Mouse (Mus musculus): ENCODE data around the gene Det1.

Det1 gene

DNA sequence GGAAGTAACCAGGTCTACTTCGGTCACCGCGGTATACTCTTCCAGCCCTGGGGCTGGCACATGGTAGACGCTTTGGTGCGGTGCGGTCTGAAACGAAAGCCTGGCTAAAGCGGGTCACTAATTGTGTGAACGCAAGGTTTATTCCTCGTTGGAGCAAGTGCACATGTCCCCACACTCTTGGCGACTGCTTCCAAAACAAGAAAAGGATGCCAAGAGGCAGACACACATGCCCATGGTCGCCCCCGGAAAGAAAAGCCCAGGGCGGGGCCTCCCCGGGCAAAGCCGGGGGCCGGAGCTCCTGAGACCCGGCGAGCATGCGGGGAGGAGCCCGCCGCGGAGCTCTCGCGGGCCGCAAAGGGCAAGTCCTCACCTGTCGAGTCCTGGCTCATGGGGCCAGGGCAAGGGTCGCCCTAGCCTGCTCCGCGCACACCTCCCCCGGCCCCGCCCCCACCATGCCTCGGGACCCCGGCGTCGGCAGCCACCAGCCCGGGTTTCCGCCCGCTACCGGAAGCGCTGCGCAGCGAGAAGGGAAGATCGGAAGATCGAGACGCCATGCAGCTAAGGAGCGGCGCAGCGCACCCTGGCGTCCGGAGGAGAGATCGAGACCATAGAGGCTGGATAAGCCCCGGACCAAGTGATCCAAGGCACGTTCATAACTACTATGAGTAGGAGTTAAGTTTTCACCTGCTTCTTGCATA is at the start of gene Det1:
Gene Det1 (minus strand): TSS at position 527 of the 698 bp plus-strand sequence.
- peak; percentile 93 for DNase-seq (ENCODE audit: low read depth, low spot score)

DNA sequence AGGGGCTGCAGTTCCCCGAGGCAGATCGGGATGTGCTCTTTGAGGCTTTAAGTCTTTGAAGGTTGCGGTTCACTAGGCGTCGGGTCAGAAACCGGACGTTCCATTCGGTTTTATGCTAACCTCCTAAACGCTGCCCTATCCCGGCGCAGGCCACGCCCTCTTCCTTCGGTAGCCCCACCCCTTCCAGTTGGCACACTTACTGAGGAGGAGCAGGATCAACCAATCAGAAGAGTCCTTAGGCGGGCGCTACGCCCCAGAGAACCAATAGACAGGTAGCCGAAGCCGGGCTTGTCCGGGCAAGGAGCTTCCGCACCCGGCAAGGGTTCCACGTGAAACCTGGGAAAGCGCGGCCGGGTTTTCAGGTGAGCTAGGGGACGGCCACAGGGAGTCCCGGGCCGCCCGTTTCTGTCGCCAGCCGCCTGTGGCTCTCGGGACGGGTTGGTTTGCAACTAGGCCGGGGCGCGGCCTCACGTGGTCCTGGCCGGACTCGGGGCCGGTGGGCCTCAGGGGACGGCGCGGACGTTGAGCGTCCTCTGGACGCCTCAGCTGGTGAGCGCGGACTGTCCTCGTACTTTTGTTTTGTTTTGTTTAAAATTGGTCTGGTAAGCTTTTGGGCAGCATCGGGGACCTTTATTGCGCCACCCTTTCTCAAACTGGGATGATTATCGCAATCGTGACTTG is 48.7 kb upstream of the Det1 start, which contains the start of gene Aen:
Gene Aen (plus strand): TSS at position 202 of the 681 bp plus-strand sequence.
- DNase-seq (ENCODE audit: low read depth, low spot score), result peak; percentile 99

DNA sequence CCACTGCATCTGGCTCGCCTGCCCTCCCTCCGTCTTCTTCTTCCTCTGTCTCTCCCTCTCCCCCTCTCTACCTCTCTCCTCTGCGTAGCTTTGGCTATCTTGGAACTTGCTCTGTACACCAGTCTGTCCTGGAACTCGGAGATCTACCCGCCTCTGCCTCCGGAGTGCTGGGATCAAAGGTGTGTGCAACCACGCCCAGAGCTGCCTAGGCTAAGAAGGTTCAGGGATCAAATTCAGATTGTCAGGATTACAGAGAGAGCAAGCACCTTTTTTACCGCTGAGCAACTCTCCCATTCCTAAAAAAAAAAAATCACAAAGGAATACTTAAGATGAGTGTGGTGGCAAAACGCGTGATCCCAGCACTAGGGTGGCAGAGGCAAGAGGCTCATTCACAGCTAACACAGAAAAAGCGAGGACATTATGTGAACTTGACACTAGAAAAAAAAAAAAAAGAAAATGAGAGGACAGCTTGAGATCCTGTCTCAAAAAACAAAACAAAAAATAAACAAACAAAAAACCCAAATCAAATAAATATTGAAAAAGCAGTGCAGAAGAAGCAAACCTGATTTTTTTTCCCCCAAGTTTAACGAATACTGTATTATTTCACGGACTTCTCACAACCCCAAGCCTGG is 48.1 kb upstream of the Det1 start:
- no peak for DNase-seq (ENCODE audit: low read depth, low spot score)

DNA sequence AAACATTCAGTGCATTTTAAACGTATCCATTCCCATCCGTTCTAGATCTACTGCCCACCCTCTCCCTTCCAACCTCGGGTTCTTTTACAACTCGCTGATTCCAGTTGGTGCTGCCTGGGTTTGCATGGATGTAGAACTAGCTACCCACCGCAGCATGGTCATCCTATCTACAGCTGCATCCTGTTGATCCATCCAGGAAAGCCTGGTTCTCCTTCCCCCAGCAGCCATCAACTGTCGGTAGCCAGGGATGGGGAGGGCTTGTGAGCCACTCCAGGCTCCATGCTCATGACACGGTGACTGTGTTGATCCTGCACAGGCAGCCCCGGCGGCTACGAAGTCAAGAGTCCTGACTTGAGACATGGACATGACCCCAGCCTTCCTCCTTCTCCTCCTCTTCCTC is 46.9 kb upstream of the Det1 start:
- no peak for DNase-seq (ENCODE audit: low read depth, low spot score)

DNA sequence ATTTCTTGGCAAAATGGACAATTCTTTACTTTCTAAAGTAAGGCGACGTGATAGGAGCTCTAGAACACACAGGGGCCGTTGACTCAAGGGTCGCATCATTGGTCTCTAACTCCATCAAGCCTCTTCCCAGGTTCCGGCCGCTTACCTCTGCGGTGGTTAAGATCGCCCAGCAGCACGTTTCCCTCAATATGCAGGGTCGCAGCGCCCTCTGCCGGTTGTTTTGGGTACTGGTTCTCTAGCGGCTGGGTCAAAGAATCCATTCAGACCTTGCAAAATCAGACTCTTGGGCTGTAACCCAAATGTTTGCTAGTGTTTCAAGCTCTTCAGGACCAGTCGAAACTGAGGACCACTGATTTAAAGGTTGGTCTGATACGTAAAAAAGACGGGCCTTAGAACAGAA is 43.6 kb upstream of the Det1 start:
- peak; percentile 87 for DNase-seq (ENCODE audit: low read depth, low spot score)

DNA sequence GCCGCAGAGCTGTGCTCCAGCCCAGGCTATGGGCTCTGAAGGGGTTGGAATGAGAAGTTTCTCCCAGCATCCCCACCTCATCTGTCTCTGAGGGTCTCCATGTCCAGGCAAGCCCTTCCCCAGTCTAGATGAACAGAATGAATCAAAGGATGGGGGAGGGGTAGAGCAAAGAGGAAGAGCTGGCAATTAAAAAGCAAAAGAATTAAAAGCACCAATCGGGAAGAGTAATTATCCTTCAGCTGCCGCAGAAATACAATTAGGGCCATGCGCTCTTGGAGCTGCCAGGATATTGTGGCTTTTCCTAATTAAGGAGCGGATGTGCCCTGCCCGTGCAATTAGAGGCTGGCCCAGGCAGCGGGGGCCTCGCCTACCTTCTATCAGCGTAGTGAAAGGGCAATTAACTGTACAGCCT is 40.4 kb upstream of the Det1 start:
- no peak for DNase-seq (ENCODE audit: low read depth, low spot score)

DNA sequence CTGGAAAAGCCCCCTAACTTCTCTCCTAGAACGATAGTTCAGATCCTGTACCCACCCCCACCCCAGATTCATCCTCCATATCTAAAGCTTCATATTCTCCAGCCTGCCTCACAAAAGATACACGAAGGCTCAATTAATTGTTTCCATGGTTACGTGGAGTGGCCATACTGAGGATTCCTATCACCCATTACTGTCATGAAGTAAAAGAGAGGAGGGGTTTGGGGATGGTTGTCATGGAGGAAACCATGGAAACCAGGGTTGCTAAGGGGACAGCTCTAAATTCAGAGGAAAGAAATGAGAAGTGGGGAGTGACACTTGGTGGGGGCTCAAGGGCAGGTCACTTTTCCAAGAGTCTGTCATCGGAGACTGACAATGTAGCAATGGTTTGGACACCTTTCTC is 39.4 kb upstream of the Det1 start:
- DNase-seq (ENCODE audit: low read depth, low spot score), result peak; percentile 62

DNA sequence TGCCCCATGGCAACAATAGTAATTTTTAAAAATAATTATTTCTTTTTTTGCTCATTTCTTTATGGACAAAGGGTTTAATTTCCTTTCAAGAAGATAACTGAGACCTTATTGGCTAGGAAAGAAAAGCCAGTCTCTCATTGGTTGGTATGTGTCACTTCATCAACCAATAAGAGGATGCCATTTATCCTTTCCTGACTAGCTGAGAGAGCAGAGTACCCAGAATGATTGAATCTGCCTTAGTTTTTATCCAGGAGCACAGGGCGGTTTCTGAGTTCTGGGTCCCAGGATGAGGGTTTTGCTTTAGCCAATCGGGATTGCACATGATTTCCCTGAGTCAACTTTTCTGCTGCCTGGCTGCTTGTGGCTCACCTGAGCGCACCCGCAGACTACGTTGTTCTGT is 38.3 kb upstream of the Det1 start:
- DNase-seq (ENCODE audit: low read depth, low spot score), result no peak

DNA sequence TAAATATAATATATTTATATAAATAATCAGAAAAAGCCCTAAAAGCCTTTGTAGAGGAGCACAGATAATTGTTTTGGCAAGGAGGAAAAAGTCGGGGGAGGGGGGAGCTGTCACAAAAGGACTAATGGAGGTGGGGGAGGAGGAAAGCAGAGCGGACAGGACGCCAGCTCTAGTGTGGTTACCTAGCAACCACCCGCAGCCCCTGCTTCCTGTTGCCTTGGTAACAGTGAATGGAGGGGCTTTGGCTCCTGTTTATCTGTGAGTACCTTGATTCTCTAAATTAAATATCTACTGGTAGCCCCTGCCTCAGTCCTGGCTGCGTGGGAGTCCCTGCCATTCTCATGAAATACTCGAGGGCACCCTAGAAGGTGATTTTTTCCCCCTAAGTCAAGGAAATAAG is 37.1 kb upstream of the Det1 start:
- peak; percentile 80 for DNase-seq (ENCODE audit: low read depth, low spot score)

DNA sequence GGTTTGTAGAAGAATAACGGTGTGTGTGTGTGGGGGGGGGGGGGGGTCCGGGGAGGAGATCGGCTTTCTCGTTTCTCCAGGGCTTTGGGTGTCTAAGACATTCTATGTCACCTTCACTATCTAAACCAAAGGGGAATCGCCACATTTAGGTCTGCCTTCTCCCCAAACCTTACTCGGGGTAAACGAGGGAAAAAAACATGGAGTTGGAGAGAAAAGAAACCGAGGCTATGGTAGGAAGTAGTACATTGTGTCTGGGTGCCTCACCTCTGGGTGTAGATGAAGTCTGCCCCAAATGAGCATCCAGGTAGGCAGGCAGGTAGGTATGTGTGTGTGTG is 36.6 kb upstream of the Det1 start:
- no peak for DNase-seq (ENCODE audit: low read depth, low spot score)

DNA sequence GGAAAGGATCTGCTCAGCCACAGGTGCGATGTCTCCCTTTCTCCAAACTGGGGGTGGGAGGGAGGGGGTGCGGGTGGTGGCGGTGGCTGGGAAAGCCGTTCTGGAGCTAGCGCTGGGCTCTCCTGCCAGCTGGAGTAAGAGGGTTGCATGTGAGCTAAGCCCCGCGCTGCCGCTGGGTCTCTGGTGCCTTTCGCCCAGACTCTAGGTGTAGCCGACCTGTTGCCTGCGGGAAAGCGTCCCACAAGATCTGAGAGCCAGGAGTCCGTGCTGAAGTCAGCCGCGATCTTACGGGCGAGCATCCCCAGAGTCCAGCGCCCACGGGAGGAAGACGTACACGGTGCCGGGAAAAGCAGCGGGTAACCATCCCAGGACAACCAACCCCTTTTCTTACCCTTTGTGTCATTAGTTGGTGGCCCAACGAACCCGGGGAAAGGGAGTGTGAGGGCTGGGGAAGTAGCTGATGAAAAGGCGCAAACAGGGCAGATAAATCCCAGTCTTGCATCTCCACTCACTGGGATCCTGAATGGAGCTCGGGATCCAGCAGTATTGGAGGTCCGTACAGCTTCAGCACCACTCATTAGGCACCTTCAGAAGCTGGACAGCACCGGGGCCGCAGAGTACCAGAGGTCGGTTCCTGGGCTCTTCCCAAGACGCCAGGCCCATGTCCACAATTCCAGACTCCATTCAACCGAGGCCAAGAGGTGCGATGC is 36.1 kb upstream of the Det1 start:
- no peak for DNase-seq (ENCODE audit: low read depth, low spot score)

DNA sequence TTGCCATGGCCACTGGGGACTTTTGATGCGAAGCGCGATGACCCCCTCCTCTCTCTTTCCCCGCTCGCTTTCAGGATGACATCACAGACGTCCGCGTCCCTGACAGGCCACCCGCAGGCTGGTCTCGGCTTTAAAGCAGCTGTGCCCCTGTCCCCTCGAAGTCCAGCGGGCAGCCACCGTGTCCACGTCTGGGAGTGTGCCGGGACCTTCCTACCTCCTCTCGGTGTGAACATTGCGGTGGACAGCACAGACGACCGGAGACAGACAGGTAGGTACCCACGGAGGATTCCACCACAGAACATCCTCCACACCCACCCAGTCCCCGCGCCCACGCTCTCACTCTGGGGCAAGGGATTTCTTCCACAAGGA is 35.4 kb upstream of the Det1 start:
- peak; percentile 88 for DNase-seq (ENCODE audit: low read depth, low spot score)

DNA sequence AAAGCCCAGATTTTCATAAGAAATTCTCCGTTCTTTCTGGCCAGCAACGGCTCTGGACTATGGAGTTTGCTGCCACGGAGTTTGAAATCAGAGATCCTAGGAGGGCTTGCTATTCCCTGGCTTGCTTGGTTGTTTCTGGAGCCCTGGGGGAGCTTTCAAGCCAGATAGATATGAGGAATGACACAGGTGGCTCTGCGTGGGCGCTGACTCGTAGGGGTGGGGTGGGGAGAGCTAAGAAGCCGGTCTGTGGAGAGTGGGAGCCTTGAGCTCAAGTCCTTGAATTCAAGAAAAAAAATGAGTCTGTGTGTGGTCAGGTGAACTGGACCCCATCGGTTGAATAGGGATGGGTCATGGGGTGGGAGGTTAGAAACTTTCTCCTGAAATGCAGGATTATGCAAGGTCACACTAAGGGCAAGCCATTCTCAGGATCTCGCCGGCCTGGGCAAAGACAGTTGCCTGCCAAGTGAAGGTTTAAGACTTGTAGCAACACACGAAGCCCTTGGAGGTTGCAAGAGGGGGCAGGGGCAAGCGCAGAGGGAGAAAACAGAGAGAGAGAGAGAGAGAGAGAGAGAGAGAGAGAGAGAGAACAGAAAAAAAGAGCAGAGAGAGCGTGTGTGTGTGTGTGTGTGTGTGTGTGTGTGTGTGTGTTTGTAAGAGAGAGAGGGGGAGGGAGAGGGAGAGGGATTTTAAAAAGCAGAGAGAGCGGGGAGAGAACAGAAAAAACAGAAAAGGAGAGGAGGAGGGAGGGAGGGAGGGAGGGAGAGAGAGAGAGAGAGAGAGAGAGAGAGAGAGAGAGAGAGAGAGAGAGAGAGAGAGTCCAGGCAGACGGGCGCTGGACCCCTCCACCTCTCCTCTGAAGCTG is 34.8 kb upstream of the Det1 start:
- DNase-seq (ENCODE audit: low read depth, low spot score), result no peak

DNA sequence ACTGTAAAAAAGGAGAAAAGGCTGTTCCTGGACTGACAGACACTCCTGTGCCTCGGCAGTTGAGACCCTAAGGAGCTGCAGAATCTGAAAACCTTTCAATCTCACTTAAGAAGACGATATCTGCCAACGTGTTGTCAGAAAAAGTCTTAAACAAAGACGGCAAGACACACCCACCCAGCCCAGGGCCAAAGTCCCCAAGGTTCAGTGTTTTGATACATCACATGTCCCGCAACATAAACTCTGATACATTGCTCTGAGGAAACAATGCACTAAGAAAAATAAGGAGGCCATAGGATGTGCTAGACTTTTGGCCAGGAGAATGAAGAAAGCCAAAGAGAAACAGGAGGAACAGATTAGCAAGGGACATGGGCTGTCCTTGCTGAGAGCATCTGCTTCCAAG is 25.8 kb upstream of the Det1 start:
- DNase-seq (ENCODE audit: low read depth, low spot score), result no peak

DNA sequence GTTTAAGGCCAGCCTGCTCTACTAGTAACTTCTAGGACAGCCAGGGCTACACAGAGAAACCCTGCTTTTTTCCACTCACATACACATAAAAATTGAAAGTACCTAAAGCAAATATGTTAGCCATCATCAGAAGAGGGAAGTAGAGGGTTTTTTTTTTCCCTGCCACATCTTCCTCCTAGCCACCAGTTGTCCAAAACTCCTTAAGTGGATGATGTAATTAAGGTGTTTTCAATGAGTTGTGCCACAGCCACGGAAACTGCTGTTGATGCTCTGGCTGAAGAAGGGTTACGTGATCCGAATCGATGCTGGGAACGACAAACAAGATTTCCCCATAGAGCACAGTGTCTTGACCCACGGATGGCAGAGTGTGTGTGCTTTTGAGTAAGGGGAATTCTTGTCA is 25.3 kb upstream of the Det1 start:
- DNase-seq (ENCODE audit: low read depth, low spot score), result no peak

DNA sequence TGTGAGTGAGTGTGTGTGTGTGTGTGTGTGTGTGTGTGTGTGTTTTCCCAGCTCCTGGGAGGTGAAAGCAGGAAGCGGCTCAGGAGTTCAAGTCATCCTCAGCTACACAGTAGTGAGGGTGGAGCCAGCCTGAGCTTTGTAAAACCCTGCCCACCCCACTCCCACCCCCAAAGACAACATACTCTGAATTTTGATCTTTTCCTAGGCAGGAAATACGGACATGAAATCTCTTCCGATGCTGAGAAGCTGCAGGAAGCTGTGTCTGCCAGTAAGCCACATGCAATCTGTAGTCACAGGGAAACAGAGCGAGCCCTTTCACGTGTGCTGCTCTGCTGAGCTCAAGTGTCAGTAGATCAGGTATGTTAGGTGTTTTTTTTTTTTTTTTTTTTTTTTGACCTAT is 21.7 kb upstream of the Det1 start:
- DNase-seq (ENCODE audit: low read depth, low spot score), result no peak

DNA sequence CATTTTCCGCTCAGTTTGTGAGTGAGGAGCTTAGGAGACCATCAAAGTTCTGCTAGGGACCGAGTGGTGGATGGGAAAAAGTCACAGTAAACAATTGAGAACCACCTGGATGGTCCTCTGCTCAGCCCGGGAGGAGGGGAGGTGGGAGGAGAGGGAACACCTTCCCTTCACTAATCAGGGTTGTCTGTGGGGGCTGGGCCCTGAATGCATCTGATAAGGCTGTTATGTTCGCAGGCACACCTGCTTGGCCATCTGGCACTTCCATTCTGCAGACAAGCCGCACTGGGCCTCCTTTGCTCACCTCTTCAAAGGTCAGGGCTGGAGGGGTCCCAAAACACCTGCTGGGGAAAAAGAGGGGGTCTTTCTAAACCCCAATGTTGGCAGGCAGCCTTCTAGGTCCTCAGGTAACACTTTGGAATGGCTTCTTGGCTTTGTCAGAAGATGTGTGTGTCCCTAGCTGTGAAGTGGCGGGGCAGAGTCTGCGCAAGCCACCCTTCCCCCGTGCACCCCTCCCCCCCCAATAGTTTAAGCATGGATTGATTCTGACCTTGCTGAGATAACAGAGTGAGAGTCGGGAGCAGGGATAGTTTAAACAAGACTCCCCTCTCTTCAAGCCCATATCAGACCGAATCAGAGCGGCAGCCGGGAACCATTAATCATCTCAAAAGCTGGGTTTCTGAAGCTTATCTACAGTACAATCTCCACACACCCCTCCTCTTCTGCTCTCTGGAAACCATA is 18.3 kb upstream of the Det1 start:
- DNase-seq (ENCODE audit: low read depth, low spot score), result no peak

DNA sequence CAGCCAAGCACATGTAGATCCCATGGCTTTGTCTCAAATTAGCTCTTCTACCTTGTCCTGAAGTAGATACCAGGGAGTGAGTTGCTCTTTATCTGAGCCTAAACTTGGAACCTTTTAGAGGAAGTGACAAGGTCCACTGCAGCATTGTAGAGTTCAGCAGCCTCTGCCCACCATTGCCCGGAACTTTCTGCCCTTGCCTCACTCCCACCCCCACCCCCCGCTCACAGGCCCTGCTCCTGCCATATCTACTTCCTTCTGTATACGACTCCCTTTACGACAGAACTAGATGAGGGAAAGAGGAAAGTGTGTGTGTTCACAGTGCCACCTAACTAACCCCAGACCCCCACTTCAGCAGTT is 17.4 kb upstream of the Det1 start:
- DNase-seq (ENCODE audit: low read depth, low spot score), result no peak

DNA sequence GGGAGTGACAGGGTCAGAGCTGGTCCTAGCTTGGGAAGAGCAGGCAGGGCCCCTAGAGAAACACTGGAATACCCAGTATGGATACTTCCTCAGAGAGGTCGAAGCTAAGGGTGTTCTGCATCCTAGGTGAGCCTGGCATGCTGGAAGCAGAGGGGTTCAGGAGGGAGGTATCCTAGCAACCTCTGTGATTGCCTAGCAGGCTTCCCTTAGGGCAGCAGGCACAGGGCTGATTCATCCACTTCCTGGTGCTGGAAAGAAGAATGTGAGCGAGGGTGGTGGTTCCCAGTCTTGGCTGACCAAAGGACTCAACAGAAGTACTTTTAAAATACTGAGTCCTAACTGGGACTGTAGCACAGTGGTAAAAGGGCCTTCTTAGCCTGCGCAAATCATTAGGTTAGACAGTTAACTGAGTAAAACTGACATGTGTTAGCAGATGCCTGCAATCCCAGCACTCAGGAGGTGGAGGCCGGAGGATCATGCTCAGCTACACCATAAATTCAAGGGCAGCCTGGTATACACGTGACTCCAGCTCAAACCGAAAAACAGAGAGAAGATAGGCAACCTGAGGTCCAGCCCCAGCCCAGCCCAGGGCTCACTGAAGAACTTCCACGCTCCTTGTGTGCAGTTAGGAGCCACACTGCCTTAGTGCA is 16.9 kb upstream of the Det1 start:
- no peak for DNase-seq (ENCODE audit: low read depth, low spot score)

DNA sequence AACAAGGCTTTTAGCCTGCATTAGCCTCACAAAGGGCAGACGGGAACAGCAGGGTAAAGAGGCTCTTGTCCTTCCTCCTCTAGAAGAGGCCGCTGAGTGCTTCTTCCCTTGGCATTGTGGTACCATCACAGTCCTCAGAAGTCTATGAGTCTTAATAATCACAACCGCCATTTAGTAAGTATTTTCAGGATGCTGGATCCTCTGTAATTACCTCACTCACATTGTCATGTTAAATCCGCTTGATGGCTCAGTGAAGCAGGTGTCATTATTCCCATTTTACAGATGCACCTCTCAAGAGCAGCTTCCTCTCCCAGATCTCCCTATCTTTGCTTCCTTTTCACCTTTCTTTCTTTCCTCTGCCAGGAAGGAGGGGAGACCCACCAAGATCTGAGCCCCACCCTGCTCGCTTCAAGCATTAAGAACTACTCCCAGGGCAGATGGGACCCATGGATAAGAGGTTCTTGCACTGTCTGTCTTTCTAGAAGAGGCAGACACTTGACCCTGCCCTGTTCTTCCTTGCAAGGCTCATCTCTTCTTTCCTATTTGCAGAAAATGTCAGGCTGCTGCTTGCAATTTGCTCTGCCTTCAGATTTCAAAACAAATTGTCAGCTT is 8.1 kb upstream of the Det1 start:
- no peak for DNase-seq (ENCODE audit: low read depth, low spot score)
